Mouse (Mus musculus): ENCODE measurements around the gene Pms1. TPM values are rescaled to one million over a fixed set of nuclear protein-coding genes. Genes with fewer than 3 reads are reported as not detected.
A peak's percentile ranks its signal among the peaks of the same experiment; 100 is the strongest.
"Not testable (repeated sequence)": the region's sequence is repeated elsewhere in the genome, so short reads cannot be mapped to it uniquely, and the experiment has no call there.

Gene Pms1
- polyA plus RNA-seq, 1 experiment from 2014 or later, result 25.9 TPM

DNA sequence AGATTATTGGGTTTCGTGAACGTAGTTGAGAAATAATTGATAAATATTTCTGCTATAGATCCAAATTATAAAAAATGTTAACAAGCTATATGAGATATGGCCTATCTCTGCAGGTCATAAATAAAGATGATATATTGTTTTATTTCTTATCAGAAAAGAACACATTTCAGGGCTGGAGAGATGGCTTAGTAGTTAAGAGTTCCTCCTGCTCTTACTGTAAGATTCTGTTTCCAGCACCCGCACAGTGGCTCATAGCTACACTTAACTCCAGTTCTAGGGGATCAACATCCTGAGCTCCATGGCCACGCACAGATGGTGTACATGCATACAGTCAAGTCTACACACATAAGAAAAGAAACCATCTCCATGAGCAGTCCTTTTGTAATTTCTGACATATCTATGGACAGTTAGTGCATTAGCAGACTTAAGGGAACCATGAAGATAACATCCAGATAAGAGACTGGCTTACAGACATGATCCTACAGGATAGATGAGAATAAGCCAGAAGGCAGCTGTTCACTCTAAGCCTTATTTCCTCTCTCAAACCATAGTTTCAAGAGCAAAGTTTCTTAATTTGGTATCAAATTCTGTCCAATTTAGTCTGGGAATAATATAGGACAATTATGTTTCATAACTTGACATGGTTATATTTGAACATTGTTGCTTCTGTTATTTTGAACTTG lies 25.0 kb upstream of the Pms1 start:
- no peaks in the 10 kb centered on the region for H3K36me3 ChIP-seq (replicated peaks; ENCODE audit: control insufficient read depth, insufficient read depth, low read depth, low read length)
- H3K9me3 ChIP-seq (replicated peaks; ENCODE audit: control insufficient read depth, low read length), result no peaks in the 10 kb centered on the region
- no peak for DNase-seq (ENCODE audit: low spot score)
- H3K27ac ChIP-seq (replicated peaks; ENCODE audit: low read depth, low read length), result no peak overlapping the region
- H3K4me1 ChIP-seq (ENCODE audit: control insufficient read depth, insufficient read depth, low read length), result no peaks in the 10 kb centered on the region
- 98% methylated on average over 4 of the region's 4 CpGs for WGBS
- H3K27me3 ChIP-seq (ENCODE audit: control insufficient read depth, insufficient read depth, low read length), result no peaks in the 10 kb centered on the region
- ATAC-seq (replicated peaks; ENCODE audit: insufficient number of reproducible peaks, low FRiP score, low TSS enrichment, low read depth), result no peak
- H3K9ac ChIP-seq (replicated peaks; ENCODE audit: low read length), result no peak overlapping the region
- H3K4me3 ChIP-seq (ENCODE audit: low read depth, low read length), result no peak overlapping the region
- H3K4me2 ChIP-seq (ENCODE audit: low read depth, low read length), result no peak overlapping the region

DNA sequence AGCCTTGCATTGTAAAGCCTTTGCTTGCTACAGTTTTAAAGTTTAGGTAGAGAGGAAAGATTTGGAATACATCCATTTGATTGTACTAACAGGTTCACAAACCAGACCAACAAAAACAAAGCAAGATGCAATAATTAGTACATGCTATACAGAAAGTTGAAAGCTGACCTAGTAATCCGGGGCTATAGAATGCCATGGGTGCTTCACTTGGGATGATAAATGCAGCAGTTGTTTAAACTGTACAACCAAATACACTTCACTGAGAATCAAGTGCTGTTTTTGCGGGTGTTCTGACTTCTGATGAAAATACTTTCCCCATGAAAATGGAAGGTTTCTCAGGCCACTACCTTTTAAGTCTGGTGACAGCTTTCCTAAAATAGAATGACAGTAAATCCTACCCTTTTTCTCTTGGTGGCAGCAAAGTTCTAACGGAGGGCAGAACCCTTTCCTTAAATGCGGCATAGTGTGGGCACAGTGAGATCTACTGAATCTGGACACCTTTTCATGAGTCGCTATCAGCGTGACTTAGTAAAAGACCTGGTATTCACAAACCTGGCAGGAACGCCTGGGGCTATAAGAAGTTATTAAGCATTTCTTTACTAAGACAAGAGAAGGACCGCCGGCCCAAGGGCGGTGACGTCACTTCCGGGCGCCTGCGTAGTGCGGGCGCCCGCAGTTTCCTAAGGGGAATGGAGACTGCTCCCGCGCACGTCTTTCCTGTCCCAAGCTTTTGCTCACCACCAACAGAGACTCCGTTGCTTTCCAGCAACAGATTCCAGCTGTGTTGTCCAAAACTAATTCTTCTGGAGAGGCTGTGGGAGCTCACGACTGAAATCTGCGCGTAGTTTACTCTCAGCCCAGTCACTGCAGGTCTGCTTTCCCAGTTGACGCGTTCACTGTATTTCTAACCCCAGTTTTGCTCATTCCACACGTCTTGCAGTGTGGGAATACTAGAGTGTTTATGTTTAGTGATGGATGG lies 16.5 kb upstream of the Pms1 start, which contains the start of gene Osgepl1:
Osgepl1 (plus strand) TSS at position 636 of the 979 bp plus-strand sequence.
- peak within 1 kb of the TSS; percentile 52 for H3K27ac ChIP-seq (replicated peaks; ENCODE audit: low read depth, low read length)
- DNase-seq (ENCODE audit: low spot score) (peak; percentile 93), ATAC-seq (replicated peaks; ENCODE audit: insufficient number of reproducible peaks, low FRiP score, low TSS enrichment, low read depth) (peak; percentile 93)
- no peaks in the 10 kb centered on the region for H3K36me3 ChIP-seq (replicated peaks; ENCODE audit: control insufficient read depth, insufficient read depth, low read depth, low read length)
- H3K9me3 ChIP-seq (replicated peaks; ENCODE audit: control insufficient read depth, low read length), result no peaks in the 10 kb centered on the region
- no peaks in the 10 kb centered on the region for H3K27me3 ChIP-seq (ENCODE audit: control insufficient read depth, insufficient read depth, low read length)
- H3K9ac ChIP-seq (replicated peaks; ENCODE audit: low read length), result peak within 1 kb of the TSS; percentile 77
- peak within 1 kb of the TSS; percentile 58 for H3K4me2 ChIP-seq (ENCODE audit: low read depth, low read length)
- no peaks in the 10 kb centered on the region for H3K4me1 ChIP-seq (ENCODE audit: control insufficient read depth, insufficient read depth, low read length)
- 3% methylated on average over 27 of the region's 27 CpGs for WGBS
- H3K4me3 ChIP-seq (ENCODE audit: low read depth, low read length), result peak within 1 kb of the TSS; percentile 58

DNA sequence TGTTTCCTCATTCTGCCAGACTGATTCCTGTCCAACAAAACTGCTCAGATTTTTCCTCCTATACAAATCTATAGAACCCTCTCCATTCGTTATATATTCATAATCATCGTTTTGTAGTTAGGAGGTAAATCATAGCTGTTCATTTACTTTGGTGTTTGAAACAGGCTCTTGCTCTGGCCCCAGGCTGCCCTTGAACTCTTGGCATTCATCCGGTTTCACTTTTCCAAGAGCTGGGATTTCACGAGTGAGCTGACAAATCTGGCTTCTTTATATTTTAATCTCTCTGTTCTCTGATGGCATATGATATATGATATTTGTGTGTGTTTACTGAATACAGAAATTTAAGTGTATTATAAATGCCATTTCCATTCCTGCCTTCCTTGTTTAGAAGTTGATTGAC lies 3.7 kb upstream of the Pms1 start:
- 84% methylated on average over 4 of the region's 4 CpGs for WGBS
- no peaks in the 10 kb centered on the region for H3K4me1 ChIP-seq (ENCODE audit: control insufficient read depth, insufficient read depth, low read length)
- DNase-seq (ENCODE audit: low spot score), result no peak

DNA sequence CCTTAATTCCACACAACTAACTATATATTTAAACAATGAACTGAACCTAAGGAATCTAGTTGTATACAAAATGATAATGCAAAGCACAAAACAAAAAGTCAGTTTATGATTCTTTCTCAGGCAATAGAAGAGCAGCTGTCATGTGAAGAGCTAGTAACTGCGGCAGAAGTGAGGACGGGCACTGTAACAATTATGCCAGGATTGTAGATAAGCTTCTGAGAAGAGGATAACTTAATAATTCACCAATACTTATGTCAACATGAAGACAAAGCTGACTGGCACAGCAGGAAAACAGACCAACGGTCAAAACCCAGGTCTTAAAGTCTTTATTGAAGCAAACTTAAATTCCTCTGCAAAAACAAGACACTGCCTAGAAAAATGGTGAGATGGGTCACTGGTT lies 5.6 kb downstream of the Pms1 start:
- 85% methylated on average over 3 of the region's 3 CpGs for WGBS
- no peaks in the 10 kb centered on the region for H3K9me3 ChIP-seq (replicated peaks; ENCODE audit: control insufficient read depth, low read length)
- no peak for ATAC-seq (replicated peaks; ENCODE audit: insufficient number of reproducible peaks, low FRiP score, low TSS enrichment, low read depth)

More for the DNA sequence above, 3.7 kb upstream of the Pms1 start:
- Histone ChIP-seq H3K9me3 (replicated peaks; ENCODE audit: control insufficient read depth, low read length) (no peaks in the 10 kb centered on the region), H3K36me3 (replicated peaks; ENCODE audit: control insufficient read depth, insufficient read depth, low read depth, low read length) (no peaks in the 10 kb centered on the region), H3K4me3 (ENCODE audit: low read depth, low read length) (no peak overlapping the region), H3K4me2 (ENCODE audit: low read depth, low read length) (no peak overlapping the region), H3K9ac (replicated peaks; ENCODE audit: low read length) (no peak overlapping the region), H3K27me3 (ENCODE audit: control insufficient read depth, insufficient read depth, low read length) (no peaks in the 10 kb centered on the region), H3K27ac (replicated peaks; ENCODE audit: low read depth, low read length) (no peak overlapping the region)
- ATAC-seq (replicated peaks; ENCODE audit: insufficient number of reproducible peaks, low FRiP score, low TSS enrichment, low read depth), result no peak

DNA sequence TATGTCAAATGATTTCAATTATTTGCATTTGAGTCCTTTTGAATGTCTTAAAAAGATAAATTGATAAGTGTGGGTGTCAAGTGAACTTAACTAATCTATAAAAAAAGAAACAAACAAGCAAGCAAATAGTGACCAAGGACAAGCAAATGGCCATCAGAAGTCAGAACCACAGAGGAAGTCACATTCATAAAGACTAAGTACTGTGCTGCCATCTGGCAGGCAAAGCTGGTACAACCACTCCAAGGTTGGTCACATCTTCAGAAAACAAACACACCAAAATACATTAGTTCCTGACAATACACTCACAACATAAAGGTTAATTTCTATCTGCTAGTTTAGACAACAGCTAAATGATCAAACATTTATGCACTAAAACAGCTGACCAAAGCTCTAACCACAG lies 24.2 kb downstream of the Pms1 start:
- no peak overlapping the region for H3K4me3 ChIP-seq (ENCODE audit: low read depth, low read length)
- H3K4me2 ChIP-seq (ENCODE audit: low read depth, low read length), result no peak overlapping the region
- H3K36me3 ChIP-seq (replicated peaks; ENCODE audit: control insufficient read depth, insufficient read depth, low read depth, low read length), result no peaks in the 10 kb centered on the region
- ATAC-seq (replicated peaks; ENCODE audit: insufficient number of reproducible peaks, low FRiP score, low TSS enrichment, low read depth) (no peak), DNase-seq (ENCODE audit: low spot score) (peak; percentile 12)
- H3K9ac ChIP-seq (replicated peaks; ENCODE audit: low read length), result no peak overlapping the region
- no peaks in the 10 kb centered on the region for H3K9me3 ChIP-seq (replicated peaks; ENCODE audit: control insufficient read depth, low read length)
- no peaks in the 10 kb centered on the region for H3K27me3 ChIP-seq (ENCODE audit: control insufficient read depth, insufficient read depth, low read length)
- H3K27ac ChIP-seq (replicated peaks; ENCODE audit: low read depth, low read length), result no peak overlapping the region
- H3K4me1 ChIP-seq (ENCODE audit: control insufficient read depth, insufficient read depth, low read length), result no peaks in the 10 kb centered on the region

More for the DNA sequence above, 5.6 kb downstream of the Pms1 start:
- no peak overlapping the region for H3K4me3 ChIP-seq (ENCODE audit: low read depth, low read length)
- no peaks in the 10 kb centered on the region for H3K27me3 ChIP-seq (ENCODE audit: control insufficient read depth, insufficient read depth, low read length)
- H3K9ac ChIP-seq (replicated peaks; ENCODE audit: low read length), result no peak overlapping the region
- no peak overlapping the region for H3K27ac ChIP-seq (replicated peaks; ENCODE audit: low read depth, low read length)
- no peaks in the 10 kb centered on the region for H3K4me1 ChIP-seq (ENCODE audit: control insufficient read depth, insufficient read depth, low read length)
- no peak for DNase-seq (ENCODE audit: low spot score)
- no peaks in the 10 kb centered on the region for H3K36me3 ChIP-seq (replicated peaks; ENCODE audit: control insufficient read depth, insufficient read depth, low read depth, low read length)
- H3K4me2 ChIP-seq (ENCODE audit: low read depth, low read length), result no peak overlapping the region

DNA sequence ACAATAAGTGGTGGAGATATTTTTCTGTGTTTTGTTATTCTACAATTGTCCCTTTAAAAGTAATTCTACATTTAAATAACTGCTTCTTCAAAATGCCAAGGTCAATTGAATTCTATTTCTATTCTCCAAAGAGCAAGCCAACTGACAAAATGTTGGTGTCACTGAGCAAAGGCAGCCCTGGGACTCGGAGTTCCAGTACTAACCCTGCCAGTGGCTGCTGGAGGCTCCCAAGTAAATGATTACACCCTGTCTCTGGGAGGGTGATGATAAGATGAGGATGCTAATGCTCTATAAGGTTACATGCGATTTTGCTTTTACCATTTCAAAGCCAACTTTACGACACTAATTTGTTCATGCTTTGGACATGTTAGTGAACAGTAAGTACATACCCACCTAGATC lies 26.9 kb downstream of the Pms1 start:
- Histone ChIP-seq H3K4me2 (ENCODE audit: low read depth, low read length) (no peak overlapping the region), H3K36me3 (replicated peaks; ENCODE audit: control insufficient read depth, insufficient read depth, low read depth, low read length) (no peaks in the 10 kb centered on the region), H3K4me1 (ENCODE audit: control insufficient read depth, insufficient read depth, low read length) (no peaks in the 10 kb centered on the region), H3K4me3 (ENCODE audit: low read depth, low read length) (no peak overlapping the region), H3K27me3 (ENCODE audit: control insufficient read depth, insufficient read depth, low read length) (no peaks in the 10 kb centered on the region), H3K9me3 (replicated peaks; ENCODE audit: control insufficient read depth, low read length) (no peaks in the 10 kb centered on the region), H3K9ac (replicated peaks; ENCODE audit: low read length) (no peak overlapping the region), H3K27ac (replicated peaks; ENCODE audit: low read depth, low read length) (no peak overlapping the region)
- ATAC-seq (replicated peaks; ENCODE audit: insufficient number of reproducible peaks, low FRiP score, low TSS enrichment, low read depth) (no peak), DNase-seq (ENCODE audit: low spot score) (no peak)
- 89% methylated on average over 3 of the region's 3 CpGs for WGBS

DNA sequence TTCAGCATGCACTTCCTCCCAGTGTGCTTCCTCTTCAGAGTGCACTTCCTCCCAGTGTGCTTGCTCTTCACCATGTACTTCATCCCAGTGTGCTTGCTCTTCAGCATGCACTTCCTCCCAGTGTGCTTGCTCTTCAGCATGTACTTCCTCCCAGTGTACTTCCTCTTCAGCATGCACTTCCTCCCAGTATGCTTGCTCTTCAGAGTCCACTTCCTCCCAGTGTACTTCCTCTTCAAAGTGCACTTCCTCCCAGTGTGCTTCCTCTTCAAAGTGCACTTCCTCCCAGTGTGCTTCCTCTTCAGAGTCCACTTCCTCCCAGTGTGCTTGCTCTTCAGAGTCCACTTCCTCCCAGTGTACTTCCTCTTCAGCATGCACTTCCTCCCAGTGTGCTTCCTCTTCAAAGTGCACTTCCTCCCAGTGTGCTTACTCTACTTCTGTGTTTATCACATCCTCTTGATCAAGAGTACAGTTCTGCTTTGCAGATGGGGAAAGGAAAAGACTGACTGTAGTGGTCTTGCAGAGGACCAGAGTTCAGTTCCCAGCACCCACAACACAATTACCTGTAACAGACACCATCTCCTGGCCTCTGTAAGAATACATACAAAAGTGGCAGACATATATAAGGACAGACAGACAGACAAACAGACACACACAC lies 31.7 kb downstream of the Pms1 start:
- not testable (repeated sequence) for H3K4me1 ChIP-seq (ENCODE audit: control insufficient read depth, insufficient read depth, low read length); H3K4me3 ChIP-seq (ENCODE audit: low read depth, low read length); ATAC-seq (replicated peaks; ENCODE audit: insufficient number of reproducible peaks, low FRiP score, low TSS enrichment, low read depth); H3K36me3 ChIP-seq (replicated peaks; ENCODE audit: control insufficient read depth, insufficient read depth, low read depth, low read length); H3K27ac ChIP-seq (replicated peaks; ENCODE audit: low read depth, low read length); DNase-seq (ENCODE audit: low spot score); H3K4me2 ChIP-seq (ENCODE audit: low read depth, low read length); H3K27me3 ChIP-seq (ENCODE audit: control insufficient read depth, insufficient read depth, low read length); H3K9me3 ChIP-seq (replicated peaks; ENCODE audit: control insufficient read depth, low read length); H3K9ac ChIP-seq (replicated peaks; ENCODE audit: low read length)

Measured in embryonic facial prominence, embryonic 11.5 days (tissue).